Mouse (Mus musculus): Measurements from ENCODE around the gene Hist3h2a. TPM values are rescaled to one million over a fixed set of nuclear protein-coding genes. Genes with fewer than 3 reads are reported as not detected.

The Hist3h2a gene
- polyA plus RNA-seq, 1 experiment from 2014 or later, result 152 TPM

Small RNA genes lying within 50 kb of the gene (microRNA-seq; reads per million reads assigned to microRNA genes)
- gene Gm44313, result 1.0 reads per million

Other genes with a start within 250 kb of the Hist3h2a start
- gene Olfr318, start 230.7 kb upstream of the Hist3h2a start, polyA plus RNA-seq (2015; fragmentation: Nextera tagmentation; extraction: Ambion mirVana), result not detected in 2 replicates
- 0.16 TPM in 1 of 2 replicates, not detected in the other for gene Olfr317, start 215.5 kb upstream of the Hist3h2a start, polyA plus RNA-seq (2015; fragmentation: Nextera tagmentation; extraction: Ambion mirVana)
- gene Olfr316, start 202.0 kb upstream of the Hist3h2a start, polyA plus RNA-seq (2015; fragmentation: Nextera tagmentation; extraction: Ambion mirVana), result not detected in 2 replicates
- gene Olfr315, start 181.5 kb upstream of the Hist3h2a start, polyA plus RNA-seq (2015; fragmentation: Nextera tagmentation; extraction: Ambion mirVana), result not detected in 2 replicates
- gene Olfr314, start 171.7 kb upstream of the Hist3h2a start, polyA plus RNA-seq (2015; fragmentation: Nextera tagmentation; extraction: Ambion mirVana), result not detected in 2 replicates
- gene Fam183b, start 152.7 kb upstream of the Hist3h2a start, polyA plus RNA-seq (2015; fragmentation: Nextera tagmentation; extraction: Ambion mirVana), result 1.8 and 5.4 TPM in 2 replicates
- gene Olfr313, start 139.7 kb upstream of the Hist3h2a start, polyA plus RNA-seq (2015; fragmentation: Nextera tagmentation; extraction: Ambion mirVana), result not detected in 2 replicates
- not detected in 2 replicates for gene Olfr312, start 125.4 kb upstream of the Hist3h2a start, polyA plus RNA-seq (2015; fragmentation: Nextera tagmentation; extraction: Ambion mirVana)
- gene Olfr311, start 115.4 kb upstream of the Hist3h2a start, polyA plus RNA-seq (2015; fragmentation: Nextera tagmentation; extraction: Ambion mirVana), result not detected in 2 replicates
- gene Gm12258, start 107.5 kb upstream of the Hist3h2a start, polyA plus RNA-seq (2015; fragmentation: Nextera tagmentation; extraction: Ambion mirVana), result 25.1 and 25.9 TPM in 2 replicates
- 11.5 and 13.6 TPM in 2 replicates for gene 2810021J22Rik, start 87.5 kb upstream of the Hist3h2a start, polyA plus RNA-seq (2015; fragmentation: Nextera tagmentation; extraction: Ambion mirVana)
- gene Zfp39, start 50.5 kb upstream of the Hist3h2a start, polyA plus RNA-seq (2015; fragmentation: Nextera tagmentation; extraction: Ambion mirVana), result 7.5 and 8.1 TPM in 2 replicates
- not detected in 2 replicates for gene Btnl10, start 36.8 kb upstream of the Hist3h2a start, polyA plus RNA-seq (2015; fragmentation: Nextera tagmentation; extraction: Ambion mirVana)
- gene Rnf187, start 15.8 kb upstream of the Hist3h2a start, polyA plus RNA-seq (2015; fragmentation: Nextera tagmentation; extraction: Ambion mirVana), result 423 and 435 TPM in 2 replicates
- 389 and 395 TPM in 2 replicates for gene Hist3h2ba, start 5.8 kb upstream of the Hist3h2a start, polyA plus RNA-seq (2015; fragmentation: Nextera tagmentation; extraction: Ambion mirVana)
- gene Trim17, start within 50 bp of the Hist3h2a start, polyA plus RNA-seq (2015; fragmentation: Nextera tagmentation; extraction: Ambion mirVana), result 1.8 and 2.0 TPM in 2 replicates
- gene Trim11, start 23.4 kb downstream of the Hist3h2a start, polyA plus RNA-seq (2015; fragmentation: Nextera tagmentation; extraction: Ambion mirVana), result 24.7 and 26.4 TPM in 2 replicates
- gene Obscn, start 181.7 kb downstream of the Hist3h2a start, polyA plus RNA-seq (2015; fragmentation: Nextera tagmentation; extraction: Ambion mirVana), result 0.11 and 0.25 TPM in 2 replicates
- 7.9 and 8.0 TPM in 2 replicates for gene Iba57, start 209.1 kb downstream of the Hist3h2a start, polyA plus RNA-seq (2015; fragmentation: Nextera tagmentation; extraction: Ambion mirVana)
- gene Gjc2, start 228.5 kb downstream of the Hist3h2a start, polyA plus RNA-seq (2015; fragmentation: Nextera tagmentation; extraction: Ambion mirVana), result 0.11 and 0.30 TPM in 2 replicates
- 181 and 201 TPM in 2 replicates for gene Guk1, start 237.5 kb downstream of the Hist3h2a start, polyA plus RNA-seq (2015; fragmentation: Nextera tagmentation; extraction: Ambion mirVana)
- gene Mrpl55, start 247.8 kb downstream of the Hist3h2a start, polyA plus RNA-seq (2015; fragmentation: Nextera tagmentation; extraction: Ambion mirVana), result 87.6 and 95.9 TPM in 2 replicates